Mouse (Mus musculus) left cerebral cortex, postnatal 36 days (tissue): ENCODE measurements at regions not wholly inside any gene's neighbourhood (a gene's known extent, or its start where the extent isn't known, plus 50 kb on each side); places are given as distances from the start of the nearest gene placed in this dataset.

Experiments
- DNase-seq, 2 experiments: peaks; one replicate each; pipeline ENCODE4 v3.0.0; 2021 to 2022; ENCODE audit warnings: low spot score in 2 of 2, mixed read lengths in 1 of 2
- intact Hi-C: fragments of 180-260 bp; cut with DNase I; formaldehyde crosslinking; loops from one replicate; pipeline ENCODE4 v1.15.1; 2025

GRCm38 (mm10) chr10:118792352-118793100 is 77.5 kb downstream of the Dyrk2 start:
- no peak for DNase-seq
- intact Hi-C loops: no loop called here

GRCm38 (mm10) chr10:118793794-118794193 is 76.2 kb downstream of the Dyrk2 start:
- DNase-seq: no peak
- intact Hi-C loops: no loop called here

- no peak for DNase-seq
- intact Hi-C loops: no loop called here
Observed at GRCm38 (mm10) chr10:118794395-118795060, 75.5 kb downstream of the Dyrk2 start.

GRCm38 (mm10) chr10:118795061-118795407 is 75.0 kb downstream of the Dyrk2 start:
- no peak for DNase-seq
- intact Hi-C loops: no loop called here

GRCm38 (mm10) chr10:118796512-118796911 is 73.5 kb downstream of the Dyrk2 start:
- no peak for DNase-seq
- intact Hi-C loops: no loop called here

- no peak for DNase-seq
Observed at GRCm38 (mm10) chr10:118797256-118797655, 72.8 kb downstream of the Dyrk2 start.

GRCm38 (mm10) chr10:118799767-118800166 is 70.2 kb downstream of the Dyrk2 start:
- DNase-seq: no peak
- intact Hi-C loops: no loop called here

More at GRCm38 (mm10) chr10:118797256-118797655, 72.8 kb downstream of the Dyrk2 start:
- intact Hi-C loops: no loop called here

GRCm38 (mm10) chr10:118803922-118804557 is 66.0 kb downstream of the Dyrk2 start:
- intact Hi-C loops: no loop called here
- no peak for DNase-seq

GRCm38 (mm10) chr10:118804574-118804973 is 65.4 kb downstream of the Dyrk2 start:
- intact Hi-C loops: no loop called here
- DNase-seq: no peak
